Mouse (Mus musculus) olfactory bulb, adult 2 months (tissue): ENCODE results near the gene Serbp1.

Experiments
- CTCF ChIP-seq: fragments of 200-500 bp; IDR thresholded peaks from 2 replicates; pipeline ENCODE4 v1.5.1; 2012; ENCODE audit warnings: low read depth, mild to moderate bottlenecking, low read length, moderate library complexity; ENCODE audit not compliant: insufficient read depth
- POLR2A ChIP-seq: fragments of 200-500 bp; IDR thresholded peaks from 2 replicates; pipeline ENCODE4 v1.6.1; 2012; ENCODE audit warnings: mild to moderate bottlenecking, low read depth, low read length, moderate library complexity; ENCODE audit not compliant: insufficient read depth

DNA sequence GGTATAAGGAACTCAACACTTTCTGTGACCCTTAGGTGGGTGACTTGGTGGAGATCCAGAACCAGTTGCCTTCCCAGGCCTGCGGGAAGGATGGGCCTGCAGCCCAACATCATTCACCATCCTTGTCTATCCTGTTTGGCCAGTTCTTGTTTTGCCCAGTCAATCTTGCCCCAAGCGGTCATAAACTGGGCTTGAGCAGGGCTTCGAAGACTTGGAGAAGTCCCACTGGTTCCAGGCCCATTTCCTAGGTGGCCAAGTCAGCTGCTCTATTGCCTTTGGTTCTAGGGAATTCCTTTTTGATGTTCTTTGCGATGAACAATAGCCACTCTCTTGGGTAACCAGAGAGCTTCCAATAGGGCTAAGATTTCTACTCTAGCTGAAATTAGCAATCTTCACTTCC lies 13.1 kb downstream of the Serbp1 start:
- TF ChIP-seq POLR2A (no peak), CTCF (no peak)
